Mouse (Mus musculus) embryo, embryonic 11 days (tissue): Measurements from ENCODE around the gene Kdm4d.
"Not testable (repeated sequence)": the region's sequence is repeated elsewhere in the genome, so short reads cannot be mapped to it uniquely, and the experiment has no call there.

Experiments
- DNase-seq: peaks from one replicate; pipeline ENCODE4 v3.0.0-alpha.2; 2015

The Kdm4d gene

GRCm38 (mm10) chr9:14451120-14451519 is 49.2 kb downstream of the Kdm4d start:
- DNase-seq, result not testable (repeated sequence)

- DNase-seq, result not testable (repeated sequence)
Measured at GRCm38 (mm10) chr9:14447086-14447485, 53.2 kb downstream of the Kdm4d start.

GRCm38 (mm10) chr9:14440347-14440746 is 59.9 kb downstream of the Kdm4d start:
- DNase-seq, result no peak

GRCm38 (mm10) chr9:14433252-14433939 is 66.9 kb downstream of the Kdm4d start:
- peak; percentile 28 for DNase-seq
